Mouse (Mus musculus) mature B cell (primary cell): ENCODE results near the gene Dglucy.

Experiments
- in situ Hi-C: fragments of 300-500 bp; cut with MboI; formaldehyde crosslinking; loops from 2 replicates; pipeline ENCODE4 v1.14.3; 2019

The Dglucy gene

DNA sequence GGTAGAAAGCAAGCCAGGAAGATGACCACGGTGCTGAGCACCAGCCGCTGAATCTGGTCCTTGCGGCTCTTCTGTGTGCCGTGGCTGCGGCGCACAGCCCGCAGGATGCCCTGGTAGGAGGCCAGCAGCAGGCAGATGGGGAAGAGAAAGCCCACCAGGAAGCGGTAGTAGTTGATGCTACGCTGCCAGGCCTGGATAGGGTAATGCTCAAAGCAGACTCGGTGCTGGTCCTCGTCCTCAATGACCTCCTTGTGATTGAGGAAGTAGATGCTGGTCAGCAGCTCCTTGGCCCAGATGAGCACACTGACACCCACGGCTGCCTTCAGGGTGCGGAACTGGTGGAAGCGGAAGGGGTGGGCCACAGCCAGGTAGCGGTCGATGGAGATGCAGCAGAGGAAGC is 99.7 kb downstream of the Dglucy start:
- in situ Hi-C loops: no loop called here

DNA sequence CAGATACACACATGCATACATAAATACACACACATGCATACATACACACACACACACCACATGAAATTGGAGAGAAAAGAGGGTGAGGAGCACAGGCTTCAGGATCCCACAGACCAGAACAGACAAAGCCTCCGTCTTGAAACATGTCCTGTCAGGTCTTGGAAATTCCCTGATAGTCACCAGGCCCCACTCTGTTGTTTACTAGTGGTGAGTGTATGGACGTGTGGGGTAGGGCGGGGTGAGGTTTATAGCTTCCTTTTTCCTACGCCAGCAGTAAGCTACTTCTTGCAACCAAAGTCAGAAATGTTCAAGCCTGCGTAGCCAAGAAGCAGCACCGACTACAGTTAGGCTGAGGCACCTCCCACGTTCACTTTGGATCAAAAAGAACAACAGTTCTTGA is 104.3 kb downstream of the Dglucy start:
- in situ Hi-C loops: no loop called here

DNA sequence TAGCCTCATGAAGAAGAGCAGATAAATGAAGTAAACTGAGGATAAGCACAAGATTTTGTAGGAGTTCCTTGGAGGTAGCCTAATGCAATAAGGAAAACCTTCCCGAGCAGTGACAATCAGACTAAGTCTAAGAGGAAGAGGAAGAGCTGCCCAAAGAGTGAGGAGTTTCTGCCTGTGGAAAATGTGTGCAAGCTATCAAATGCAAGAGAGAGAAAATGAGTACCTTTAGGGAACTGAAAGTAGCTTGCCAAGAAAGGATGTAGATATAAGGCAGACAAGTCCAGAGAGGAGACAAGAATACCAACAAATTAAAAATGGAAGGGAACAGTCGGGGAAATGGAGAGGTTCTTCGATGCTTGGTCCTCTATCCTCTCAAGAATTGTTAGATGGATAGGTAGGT is 106.7 kb downstream of the Dglucy start:
- in situ Hi-C loops: no loop called here

DNA sequence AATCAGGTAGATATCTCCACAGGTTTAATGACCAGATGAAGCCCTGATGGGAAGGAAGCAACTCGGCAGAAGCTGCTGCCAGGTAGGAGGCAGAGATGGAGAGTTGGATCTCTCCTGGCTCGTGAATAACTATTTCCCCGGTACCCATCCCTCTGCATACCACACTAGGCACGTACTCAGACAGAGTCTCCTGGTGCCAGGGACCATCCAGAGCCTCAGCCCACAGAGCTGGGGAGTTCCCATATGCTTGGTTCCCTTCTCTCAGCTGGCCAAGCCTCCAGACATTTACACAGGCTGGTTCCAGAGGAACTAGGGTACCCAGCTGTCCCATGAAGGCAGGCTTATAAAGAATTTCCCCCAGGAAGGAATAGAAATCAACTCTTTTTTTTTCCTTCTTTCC is 108.0 kb downstream of the Dglucy start:
- in situ Hi-C loops: no loop called here

DNA sequence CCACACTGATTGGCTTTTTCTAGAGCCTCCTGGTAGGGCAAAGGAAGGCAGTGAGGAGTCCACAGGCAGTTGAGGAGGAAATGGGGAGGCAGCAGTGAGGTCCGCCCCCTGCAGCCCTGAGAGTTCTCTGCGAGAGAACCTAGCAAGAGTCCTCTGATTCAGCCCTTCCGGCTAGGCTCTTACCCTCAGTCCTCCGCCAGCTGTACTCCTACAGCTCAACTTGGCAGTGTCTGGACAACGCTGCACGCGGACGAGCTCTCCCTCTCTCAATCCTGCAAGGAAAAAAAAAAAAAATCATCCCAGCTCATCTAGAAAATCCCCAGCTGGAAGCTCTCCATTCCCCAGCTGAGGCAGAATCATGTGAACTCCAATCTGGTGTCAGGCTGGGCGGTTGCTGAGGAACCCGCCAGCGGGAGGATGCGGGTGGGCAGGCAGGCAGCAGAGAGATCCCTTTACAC is 109.0 kb downstream of the Dglucy start:
- in situ Hi-C loops: no loop called here

DNA sequence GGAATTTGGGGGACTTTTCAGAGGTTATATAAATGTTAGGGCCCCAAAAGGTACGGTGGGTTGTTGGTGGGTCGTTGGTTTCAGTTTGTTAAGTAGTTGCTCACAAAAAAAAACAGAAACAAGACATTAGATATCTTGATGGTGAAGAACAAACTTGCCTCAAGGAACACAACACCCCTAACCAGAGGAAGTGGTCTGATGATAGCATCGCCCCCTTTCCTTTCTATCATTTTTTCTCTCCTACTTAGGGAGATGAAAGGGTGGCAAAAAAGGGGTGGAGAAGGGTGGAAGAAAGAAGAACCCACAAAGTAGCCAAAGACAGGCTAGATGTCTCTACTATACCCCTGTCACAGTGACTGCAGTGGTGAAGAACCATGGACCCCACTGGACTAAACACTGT is 111.7 kb downstream of the Dglucy start:
- in situ Hi-C loops: no loop called here

DNA sequence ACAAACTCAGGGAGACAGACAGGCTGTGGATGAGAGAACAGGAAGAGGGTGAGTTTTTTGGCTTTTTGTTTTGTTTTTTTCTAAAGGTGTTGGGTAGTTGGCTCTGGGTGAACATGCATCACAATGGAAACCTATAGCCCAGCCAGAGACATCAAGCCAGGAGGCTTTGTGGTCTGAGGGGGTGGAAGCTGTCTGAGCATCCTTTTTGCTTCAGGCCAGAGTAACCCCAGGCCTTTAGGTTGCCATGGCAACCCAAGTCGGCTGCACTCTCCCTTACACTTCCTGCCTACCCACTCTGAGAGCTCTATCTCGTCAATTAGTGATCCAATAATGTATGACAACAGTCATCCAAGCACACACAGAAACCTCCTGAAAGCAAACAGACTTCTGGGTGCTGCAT is 116.6 kb downstream of the Dglucy start:
- in situ Hi-C loops: no loop called here

DNA sequence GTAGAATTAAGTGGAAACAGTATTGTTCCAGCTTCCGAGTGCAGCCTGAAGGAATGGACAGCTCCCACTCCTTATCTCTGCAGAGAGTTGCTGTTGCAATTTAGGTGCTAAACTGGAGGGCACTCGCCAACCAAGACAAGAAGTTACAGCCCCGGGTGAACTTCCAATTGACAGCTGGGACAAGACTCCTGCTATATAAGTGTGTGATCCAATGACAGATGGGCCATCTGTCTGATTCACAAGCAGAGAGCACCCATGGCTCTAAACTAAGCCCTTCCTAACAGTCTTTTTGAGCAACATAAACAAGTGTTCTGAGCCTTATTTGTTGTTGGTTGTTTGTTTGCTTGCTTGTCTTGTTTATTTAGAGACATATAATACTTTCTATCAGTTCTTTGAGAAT is 117.8 kb downstream of the Dglucy start:
- in situ Hi-C loops: no loop called here

DNA sequence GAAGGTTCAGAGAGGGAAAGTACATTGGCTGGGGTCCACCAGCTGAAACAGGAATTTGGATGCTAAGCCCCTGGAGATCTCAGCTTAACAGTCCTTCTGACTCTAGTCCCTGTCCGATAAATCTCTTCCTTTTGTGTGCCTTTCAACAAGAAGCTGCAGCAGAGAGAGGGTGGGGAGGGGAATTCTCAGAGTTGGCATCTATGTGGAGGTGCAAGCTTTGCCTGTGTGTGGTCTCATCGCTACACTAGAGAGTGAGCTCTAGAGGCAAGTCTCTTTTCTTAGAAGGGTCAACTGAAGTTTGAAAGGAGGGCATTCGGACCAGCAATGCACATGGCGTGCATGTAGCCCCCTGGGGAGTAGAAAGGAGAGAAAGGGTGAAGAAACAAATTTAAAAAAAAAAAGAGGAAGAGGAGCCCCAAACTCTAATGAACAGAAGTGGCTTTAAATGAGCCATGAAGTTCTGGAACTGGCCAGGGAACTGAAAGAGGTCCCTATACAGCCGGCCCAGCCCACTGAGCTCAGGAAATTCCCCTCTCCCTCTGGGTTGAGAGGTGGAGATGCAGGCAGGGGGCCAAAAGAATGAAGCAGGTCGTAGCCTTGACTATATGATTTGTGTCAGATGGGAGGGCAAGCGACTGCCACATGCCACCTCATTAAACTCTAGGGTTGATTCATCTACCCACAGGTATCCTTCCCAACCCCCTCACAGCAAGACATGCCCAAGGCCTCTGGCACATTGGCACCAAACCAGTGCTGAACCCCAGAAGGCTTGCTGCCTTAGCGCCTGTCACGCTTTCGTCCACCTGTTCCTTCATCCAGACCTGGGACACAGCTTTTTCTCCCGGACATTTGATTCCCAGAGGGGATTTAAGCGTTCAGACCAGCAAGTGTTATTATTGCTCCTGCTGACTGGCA is 119.1 kb downstream of the Dglucy start:
- in situ Hi-C loops: no loop called here

DNA sequence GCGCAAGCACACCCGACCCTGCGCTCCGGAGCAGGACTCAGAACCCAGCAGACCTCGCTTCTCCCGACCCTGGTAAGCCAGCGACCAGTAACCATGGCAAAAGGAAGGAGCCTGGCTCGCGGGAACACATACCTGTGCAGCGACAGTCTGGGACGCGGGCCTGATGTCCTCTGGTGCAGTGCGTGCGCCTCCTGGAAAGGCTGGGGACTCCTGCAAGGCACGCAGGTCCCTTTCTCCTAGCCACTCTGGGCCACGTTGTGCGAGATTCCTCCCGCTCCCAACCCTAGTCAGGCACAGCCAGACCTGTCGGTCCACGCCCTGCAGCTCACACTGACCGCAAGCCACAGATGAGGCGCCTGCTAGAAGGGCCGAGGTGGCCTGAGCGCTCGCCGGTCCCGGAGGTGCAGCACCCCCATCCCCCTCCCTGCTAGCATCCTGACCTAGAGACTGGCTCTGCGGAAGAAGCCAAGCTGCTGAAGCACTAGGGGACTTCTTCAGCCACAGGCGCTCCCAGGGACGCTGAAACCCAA is 120.3 kb downstream of the Dglucy start:
- in situ Hi-C loops: no loop called here

DNA sequence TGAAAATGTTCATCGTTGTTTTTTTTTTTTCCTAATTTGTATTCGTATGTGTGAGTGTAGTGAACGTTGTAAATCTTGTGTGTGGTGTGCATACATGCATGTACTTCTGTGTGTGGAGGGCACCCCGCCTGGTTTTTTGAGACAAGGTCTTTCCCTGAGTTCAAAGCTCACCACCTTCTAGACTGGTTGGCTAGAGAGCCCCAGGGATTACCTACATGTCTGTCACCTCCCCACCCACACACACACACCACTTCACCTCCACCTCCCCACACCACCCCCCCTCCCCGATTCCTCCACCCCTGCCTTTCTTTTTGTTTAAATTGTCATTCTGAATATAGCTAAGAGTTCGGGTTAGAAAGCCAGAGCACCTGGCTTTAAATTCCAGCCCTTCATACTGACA is 122.0 kb downstream of the Dglucy start:
- in situ Hi-C loops: no loop called here

DNA sequence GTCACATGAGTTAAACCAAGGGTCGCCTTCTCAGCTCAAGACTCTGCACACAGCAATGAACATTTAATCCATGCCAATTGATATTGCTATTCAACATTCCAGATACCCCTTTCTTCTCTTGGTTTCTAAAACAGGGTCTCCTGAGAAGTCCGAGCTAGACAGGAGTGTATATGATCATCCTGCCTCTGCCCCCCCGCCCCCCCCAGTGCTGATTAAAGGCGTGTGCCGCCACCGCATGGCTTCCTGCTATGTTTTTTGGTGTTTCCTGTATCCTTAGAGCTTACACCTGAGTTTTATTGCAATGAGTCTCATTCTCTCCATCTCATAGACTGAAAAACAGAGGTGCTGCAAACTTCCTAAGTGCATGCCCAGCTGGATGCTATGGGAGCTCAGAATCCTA is 122.5 kb downstream of the Dglucy start:
- in situ Hi-C loops: no loop called here

DNA sequence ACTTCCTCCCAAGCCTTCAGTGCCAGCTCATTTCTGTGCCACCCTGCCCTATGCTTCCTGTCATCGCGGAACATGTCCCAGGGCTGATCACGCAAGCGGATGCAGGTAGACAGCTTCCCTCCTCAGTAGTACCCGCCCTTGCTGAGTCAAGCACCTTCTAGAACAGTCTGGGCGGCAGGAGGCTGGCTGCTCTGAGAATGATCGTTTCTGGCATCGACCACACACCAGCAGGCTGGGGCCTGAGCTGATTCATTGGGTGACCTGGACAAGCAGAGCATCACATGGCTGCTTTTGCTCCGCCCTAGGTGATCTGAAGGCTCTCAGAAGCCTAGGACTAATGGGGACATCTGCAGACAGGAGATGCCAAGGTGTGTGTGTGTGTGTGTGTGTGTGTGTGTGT is 124.9 kb downstream of the Dglucy start:
- in situ Hi-C loops: no loop called here

DNA sequence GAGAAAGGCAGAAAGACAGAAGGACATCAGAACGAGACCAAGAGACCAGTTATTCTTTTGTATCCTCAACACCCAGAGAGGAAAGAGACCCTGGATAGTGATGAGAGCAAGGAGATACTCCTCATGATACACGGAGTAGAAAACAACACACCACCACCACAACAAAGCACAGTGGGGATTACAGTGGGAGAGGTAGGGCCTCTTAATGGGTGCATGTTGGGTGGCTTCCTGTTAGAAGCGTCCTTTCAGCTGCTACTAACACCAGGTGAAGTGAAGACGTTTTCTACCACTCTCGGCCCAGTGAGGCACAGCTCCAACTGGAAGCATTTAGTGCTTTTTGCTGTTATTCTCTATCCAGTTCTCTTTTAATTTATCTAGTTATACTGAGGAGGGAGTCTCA is 128.0 kb downstream of the Dglucy start:
- in situ Hi-C loops: no loop called here

DNA sequence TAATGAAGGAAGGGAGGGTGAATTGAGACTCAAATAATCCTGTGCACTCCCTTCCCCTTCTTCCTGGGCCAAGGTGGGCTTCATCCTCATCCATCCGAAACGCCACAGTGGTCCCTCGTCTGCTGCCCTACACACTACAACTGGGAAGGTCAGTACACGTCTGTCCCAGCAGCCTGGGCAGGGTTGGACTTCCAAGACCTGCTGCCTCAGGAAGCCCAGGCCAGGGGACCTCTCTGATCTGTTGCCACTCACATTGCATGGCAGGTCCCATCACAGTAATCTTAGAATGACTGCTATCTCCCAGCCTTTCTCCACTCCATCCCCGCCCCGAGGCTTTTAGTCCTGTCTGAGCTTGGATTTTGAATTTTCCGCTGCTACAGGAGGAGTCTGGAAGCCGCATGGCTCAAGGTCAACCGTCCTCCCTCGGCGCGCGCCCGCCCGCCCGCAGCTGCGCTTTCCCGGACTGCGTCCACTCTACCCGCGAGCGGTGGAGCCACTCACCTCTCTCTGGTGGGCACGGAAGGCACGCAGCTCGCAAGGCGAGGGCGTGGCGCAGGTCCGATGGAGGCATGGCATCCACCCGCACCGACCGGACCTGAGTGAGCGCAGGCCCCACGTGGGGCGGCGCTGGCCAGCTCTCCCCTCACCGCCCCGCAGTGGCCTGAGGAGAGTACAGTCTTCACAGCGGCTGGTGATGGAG is 128.9 kb downstream of the Dglucy start, which contains the start of gene Gpr68:
Gene Gpr68 (minus strand): TSS at position 601 of the 700 bp plus-strand sequence.
- in situ Hi-C loops: no loop called here

DNA sequence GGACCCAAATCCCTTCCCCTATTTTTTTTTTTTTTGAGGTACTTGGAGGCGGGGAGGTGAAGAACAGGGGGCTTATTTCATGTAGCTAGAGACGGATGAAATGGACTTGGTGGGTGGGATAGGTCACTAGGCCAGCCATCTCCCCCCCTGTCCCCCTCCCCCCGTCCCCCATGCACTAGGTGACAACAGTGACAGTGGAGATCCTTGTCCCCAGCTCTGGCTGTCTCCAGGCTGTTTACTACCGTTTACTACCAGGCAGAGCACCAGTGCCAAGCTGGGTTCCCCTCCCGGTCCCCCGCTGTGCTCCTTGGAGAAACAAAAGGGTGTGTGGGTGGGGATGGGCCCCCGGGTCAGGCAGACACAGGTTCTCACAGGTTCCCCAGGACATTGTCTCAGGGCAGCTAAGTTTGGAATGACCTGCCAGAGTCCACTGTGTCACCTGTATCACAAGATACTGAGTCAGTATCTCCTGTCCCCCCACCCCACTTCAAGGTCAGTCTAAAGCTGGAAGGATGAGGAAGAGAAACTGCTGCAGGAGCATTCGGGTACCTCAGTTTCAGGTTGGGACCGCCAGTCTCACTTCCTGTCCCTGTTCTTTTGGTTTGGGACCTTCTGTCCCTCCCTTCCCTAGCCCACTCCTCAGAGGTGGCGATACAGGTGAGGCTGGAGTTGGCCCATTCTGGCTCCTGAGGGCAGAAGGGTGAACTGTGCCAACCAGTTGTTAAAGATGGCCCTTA is 129.6 kb downstream of the Dglucy start:
- in situ Hi-C loops: no loop called here

DNA sequence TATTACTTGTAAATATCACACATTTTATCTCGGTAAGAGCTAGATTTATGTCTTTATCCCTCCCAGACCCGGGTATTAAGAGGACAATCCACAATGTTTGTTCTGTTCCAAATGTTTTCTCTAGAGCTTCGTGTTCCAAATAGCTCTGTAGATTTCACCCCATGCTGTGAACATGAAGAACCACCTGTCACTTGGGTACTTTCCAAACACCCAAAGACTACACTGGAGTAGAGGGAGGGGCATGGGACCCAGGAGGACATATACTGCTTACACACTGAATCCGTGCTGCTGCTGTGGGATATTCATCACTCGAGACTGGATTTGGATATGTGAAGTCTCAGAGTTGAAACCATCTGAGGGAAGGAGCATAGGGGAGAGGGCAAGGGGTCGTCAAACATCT is 130.9 kb downstream of the Dglucy start:
- in situ Hi-C loops: no loop called here

DNA sequence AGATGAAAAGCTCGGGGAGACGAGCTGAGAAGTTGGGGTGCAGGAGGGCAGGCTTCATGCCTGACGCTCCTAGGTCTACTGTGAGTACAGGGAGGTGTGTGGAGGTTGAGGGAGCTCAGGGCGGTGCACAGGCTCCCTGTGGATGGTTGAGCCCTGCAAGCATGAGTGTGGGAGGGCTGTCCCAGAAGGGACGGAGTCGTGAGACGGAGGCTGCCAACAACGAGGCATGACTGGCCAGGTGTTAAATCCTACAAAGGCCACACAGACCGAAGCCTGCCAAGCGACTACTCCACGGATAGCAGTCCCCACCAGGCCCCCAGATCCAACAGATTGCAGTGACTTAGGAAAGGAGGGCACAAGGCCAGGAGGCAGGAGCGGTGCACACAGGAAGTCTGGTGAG is 131.9 kb downstream of the Dglucy start:
- in situ Hi-C loops: no loop called here

DNA sequence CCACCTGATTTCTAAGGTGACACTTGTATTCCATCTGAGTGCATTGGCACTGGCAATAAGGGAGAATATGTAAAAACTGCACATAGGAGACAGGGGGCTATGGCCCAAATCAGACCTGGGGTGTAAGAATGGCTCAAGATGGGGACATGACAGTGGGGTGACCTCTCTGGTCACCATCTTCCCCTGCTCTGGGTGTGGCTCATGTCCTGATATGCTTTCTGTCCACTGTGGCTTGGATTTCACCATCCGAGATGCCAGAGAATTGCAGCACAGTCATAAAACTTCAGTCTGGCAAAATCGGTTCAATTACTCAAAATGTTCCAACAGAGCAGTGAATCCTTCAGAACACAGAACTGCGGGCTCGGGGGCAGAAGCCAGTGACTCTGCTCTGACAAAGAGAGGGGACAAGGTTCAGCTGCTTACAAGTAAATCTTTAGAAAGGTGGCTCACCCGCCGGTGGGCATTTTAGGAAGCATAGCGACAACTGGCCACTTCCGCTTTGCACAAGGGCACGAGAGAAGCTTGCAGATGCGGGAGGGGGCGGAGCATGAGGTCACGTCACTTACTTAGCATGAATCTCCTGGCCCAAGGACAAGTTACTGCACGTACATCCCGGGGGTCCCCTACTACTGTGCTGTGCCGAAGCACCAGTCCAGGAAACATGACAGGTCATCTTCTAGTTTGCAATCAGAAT is 145.9 kb downstream of the Dglucy start:
- in situ Hi-C loops: no loop called here

DNA sequence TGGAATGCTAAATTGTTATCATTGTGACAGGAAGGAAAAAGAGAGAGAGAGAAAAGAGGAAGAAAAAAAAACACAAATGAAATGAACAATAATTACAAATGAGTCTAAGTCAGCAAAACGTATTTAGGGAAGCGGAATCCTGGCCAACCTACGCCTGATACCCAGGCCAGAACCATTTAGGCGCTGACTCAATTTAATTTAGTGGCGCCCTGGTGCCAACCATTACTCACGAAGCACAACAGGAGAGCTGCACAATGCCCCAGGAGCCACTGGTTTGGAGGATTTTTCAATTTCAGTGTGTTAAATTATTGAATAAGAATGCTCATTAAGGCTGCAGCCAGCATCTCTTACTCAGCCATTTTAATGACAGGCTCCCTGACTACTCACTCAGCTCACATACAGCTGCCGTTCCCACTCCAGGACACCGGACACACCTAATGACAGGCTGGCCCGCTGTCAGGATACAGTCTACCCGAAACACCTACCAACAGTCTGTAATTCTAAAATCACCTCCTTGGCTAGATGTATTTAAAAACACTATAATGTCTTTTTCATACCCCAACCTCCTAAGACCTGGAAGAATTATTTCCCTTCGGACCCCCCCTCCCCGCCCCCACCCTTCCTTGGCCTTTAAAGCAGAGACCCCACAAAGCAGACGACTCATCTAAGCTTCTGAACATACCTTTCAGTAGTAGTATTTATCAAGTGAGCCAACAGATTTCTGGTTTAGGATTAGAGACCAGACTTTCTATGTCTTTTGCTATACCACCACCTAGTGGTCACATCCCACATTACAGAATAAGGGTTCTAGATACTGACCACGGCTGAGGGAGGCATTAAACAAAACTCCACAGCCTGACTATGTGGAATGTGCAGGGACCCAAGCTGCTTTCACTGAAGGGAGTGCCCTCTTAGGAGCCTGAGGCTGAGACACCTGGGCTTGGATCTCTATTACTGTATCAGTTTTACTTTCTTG is 147.1 kb downstream of the Dglucy start:
- in situ Hi-C loops: no loop called here
